In genomic region chr12:32835235-32835634, GRCm38 (mm10) we compare ENCODE assay signal across 13 mouse cellular contexts. TPM values are rescaled to one million over a fixed set of nuclear protein-coding genes. Genes with fewer than 3 reads are reported as not detected.
DNase-seq lines count a peak whose midpoint lies in the region; ATAC-seq and TF ChIP-seq lines count a peak whose summit lies in the region.
"Had no signal": no experiment of that assay in that cellular context is flagged by ENCODE, and none has a peak within 500 bp of the region (broad histone marks: within the 10 kb centered on the region; RNA-seq: fewer than 3 reads in every experiment).

No protein-coding gene starts in this region.

- H3K4me3 ChIP-seq in kidney, adult 2 months (ENCODE audit: insufficient read depth, low read depth, low read length): no peak overlapping the region
- H3K4me3 ChIP-seq in kidney, embryonic 16.5 days (ENCODE audit: low read length): no peak overlapping the region
- no peak overlapping the region for H3K4me3 ChIP-seq in lung, embryonic 16.5 days (ENCODE audit: low read length)
- H3K4me3 ChIP-seq: forebrain, embryonic 13.5 days; left cerebral cortex, adult 2 months; liver, embryonic 13.5 days had no signal

- no peak overlapping the region for H3K4me2 ChIP-seq in kidney, embryonic 16.5 days (replicated peaks; ENCODE audit: low read depth, low read length)
- H3K4me2 ChIP-seq in lung, embryonic 16.5 days (ENCODE audit: low read depth, low read length): no peak overlapping the region
- H3K4me2 ChIP-seq: forebrain, embryonic 13.5 days; liver, embryonic 13.5 days had no signal

- no peak for ATAC-seq in kidney, embryonic 16.5 days (ENCODE audit: low FRiP score, low TSS enrichment)
- peak; percentile 28; the same call in 1 of the 2 replicates for ATAC-seq in lung, embryonic 16.5 days (ENCODE audit: low read depth)
- ATAC-seq: forebrain, embryonic 13.5 days; inflammation-experienced regulatory T-cells, adult 6 months had no signal

- no peak for TF ChIP-seq POLR2A in kidney, adult 2 months (IDR thresholded peaks at IDR 0.05; ENCODE audit: low read depth, low read length)

- 15% methylated on average over 4 of the region's 4 CpGs for whole genome bisulfite sequencing in kidney, adult 2 months
- 62% methylated on average over 4 of the region's 4 CpGs for WGBS in kidney, embryonic 16.5 days
- 31% methylated on average over 4 of the region's 4 CpGs for WGBS in lung, embryonic 16.5 days

- peaks cover 18% of the 10 kb centered on the region for H3K36me3 ChIP-seq in kidney, adult 2 months (ENCODE audit: control insufficient read depth, insufficient read depth, low read length)
- peaks cover 39% of the 10 kb centered on the region for H3K36me3 ChIP-seq in kidney, embryonic 16.5 days (ENCODE audit: insufficient read depth, low read length)
- H3K36me3 ChIP-seq in lung, embryonic 16.5 days (ENCODE audit: control insufficient read depth, insufficient read depth, low read length): peaks cover 12% of the 10 kb centered on the region

- no peak for TF ChIP-seq CTCF in kidney, adult 2 months (conservative IDR thresholded peaks at IDR 0.05; ENCODE audit: insufficient read depth, insufficient read length, low read depth, low read length)

- no peaks in the 10 kb centered on the region for H3K27me3 ChIP-seq in kidney, adult 2 months (replicated peaks; ENCODE audit: control insufficient read depth, insufficient read depth, low read length)
- H3K27me3 ChIP-seq in kidney, embryonic 16.5 days (ENCODE audit: insufficient read depth, low read length): no peaks in the 10 kb centered on the region
- H3K27me3 ChIP-seq in lung, embryonic 16.5 days (ENCODE audit: control insufficient read depth, insufficient read depth, low read depth, low read length): no peaks in the 10 kb centered on the region
- H3K27me3 ChIP-seq: forebrain, embryonic 13.5 days; liver, embryonic 13.5 days had no signal

- peaks cover 3% of the 10 kb centered on the region; the same call in 1 of the 2 replicates for H3K4me1 ChIP-seq in kidney, adult 2 months (ENCODE audit: control insufficient read depth, insufficient read depth, low read length)
- peaks cover 3% of the 10 kb centered on the region; the same call in 1 of the 2 replicates for H3K4me1 ChIP-seq in kidney, embryonic 16.5 days (ENCODE audit: insufficient read depth, low read length)
- 0 out of 2 replicates have a peak, but pooled peaks cover 5% of the 10 kb centered on the region for H3K4me1 ChIP-seq in lung, embryonic 16.5 days (replicated peaks; ENCODE audit: control insufficient read depth, insufficient read depth, low read length)
- H3K4me1 ChIP-seq: forebrain, embryonic 13.5 days; liver, embryonic 13.5 days had no signal

- no peaks in the 10 kb centered on the region for H3K9me3 ChIP-seq in kidney, embryonic 16.5 days (ENCODE audit: low read length)
- no peaks in the 10 kb centered on the region for H3K9me3 ChIP-seq in lung, embryonic 16.5 days (ENCODE audit: control insufficient read depth, low read length)
- H3K9me3 ChIP-seq: forebrain, embryonic 13.5 days; liver, embryonic 13.5 days had no signal

- DNase-seq in adrenal gland, postnatal 10 days: peak; percentile 54
- DNase-seq in adrenal gland, postnatal 4 days (ENCODE audit: low spot score in 2 of 2): no peak
- DNase-seq in kidney, adult 2 months: peak; percentile 81
- DNase-seq in fat pad, adult 2 months (ENCODE audit: extremely low read depth, low read depth, low spot score): peak; percentile 46
- DNase-seq in right cerebral cortex, postnatal 25 days: no peak
- no peak for DNase-seq in yolk sac, embryonic 10.5 days (ENCODE audit: low spot score)
- DNase-seq: liver, embryonic 13.5 days; thymus, postnatal 14 days had no signal

- H3K9ac ChIP-seq in kidney, embryonic 16.5 days (replicated peaks; ENCODE audit: low read length): no peak overlapping the region
- H3K9ac ChIP-seq in lung, embryonic 16.5 days (ENCODE audit: low read length): no peak overlapping the region
- H3K9ac ChIP-seq: forebrain, embryonic 13.5 days; liver, embryonic 13.5 days had no signal

- 0 out of 2 replicates have a peak overlapping the region, but pooled peaks have one; percentile 16 for H3K27ac ChIP-seq in kidney, adult 2 months (ENCODE audit: insufficient read depth, low read depth, low read length)
- H3K27ac ChIP-seq in kidney, embryonic 16.5 days (ENCODE audit: low read length): no peak overlapping the region
- H3K27ac ChIP-seq in lung, embryonic 16.5 days (ENCODE audit: low read length): peak overlapping the region; percentile 31; the same call in 1 of the 2 replicates
- H3K27ac ChIP-seq: forebrain, embryonic 13.5 days; left cerebral cortex, adult 2 months; liver, embryonic 13.5 days had no signal

RNA-seq across cellular contexts. Expression of gene Nampt, which starts 15.9 kb away (rescaled TPM):
- 100 to 1,000 TPM in 1 of 2 experiments, 10 to 100 TPM in 1; 89.7 to 171 TPM for total RNA-seq in adrenal gland, postnatal 10 days (2021)
- 10 to 100 TPM; 40.1 to 41.0 TPM for total RNA-seq in adrenal gland, postnatal 4 days (2021)
- 29.3 and 37.6 TPM in 2 replicates for polyA plus RNA-seq in kidney, adult 2 months (2012; rRNA removed)
- polyA plus RNA-seq in kidney, embryonic 16.5 days (2015; fragmentation: Nextera tagmentation; extraction: Ambion mirVana): 27.4 and 28.6 TPM in 2 replicates
- polyA plus RNA-seq in lung, embryonic 16.5 days (2015; fragmentation: Nextera tagmentation; extraction: Ambion mirVana): 27.7 and 28.1 TPM in 2 replicates

Comparison
In these comparisons a context has a peak if more than half of its experiments do, and no peak if none do; other contexts are left out.
1. DNase-seq: peak in adrenal gland, postnatal 10 days (single experiment), kidney, adult 2 months (single experiment) and fat pad, adult 2 months (single experiment); none in adrenal gland, postnatal 4 days (0 of 2), right cerebral cortex, postnatal 25 days (single experiment) and yolk sac, embryonic 10.5 days (single experiment).